Mouse (Mus musculus) hindbrain, embryonic 10.5 days (tissue): ENCODE results near the gene Cphx3. TPM values are rescaled to one million over a fixed set of nuclear protein-coding genes. Genes with fewer than 3 reads are reported as not detected.
"Not testable (repeated sequence)": the region's sequence is repeated elsewhere in the genome, so short reads cannot be mapped to it uniquely, and the experiment has no call there.

Experiments
- DNase-seq: peaks from one replicate; pipeline ENCODE4 v3.0.0-alpha.2; 2017; ENCODE audit warnings: low spot score
- H3K27ac ChIP-seq: fragments of 300-500 bp; sonication (generic); 2 replicates; pipeline ENCODE4 v1.5.1; 2016; ENCODE audit warnings: mild to moderate bottlenecking, moderate library complexity
- H3K27me3 ChIP-seq: fragments of 300-500 bp; sonication (generic); 2 replicates; pipeline ENCODE4 v1.6.1; 2016; ENCODE audit warnings: mild to moderate bottlenecking; ENCODE audit not compliant: poor library complexity, insufficient read depth, severe bottlenecking
- H3K36me3 ChIP-seq: fragments of 300-500 bp; sonication (generic); 2 replicates; pipeline ENCODE4 v1.6.1; 2016; ENCODE audit warnings: mild to moderate bottlenecking, moderate library complexity
- H3K4me1 ChIP-seq: fragments of 300-500 bp; sonication (generic); replicated peaks from 2 replicates; pipeline ENCODE4 v1.6.1; 2016; ENCODE audit warnings: mild to moderate bottlenecking
- H3K4me3 ChIP-seq: fragments of 300-500 bp; sonication (generic); 2 replicates; pipeline ENCODE4 v1.5.1; 2016; ENCODE audit warnings: mild to moderate bottlenecking, moderate library complexity
- H3K9me3 ChIP-seq: fragments of 300-500 bp; sonication (generic); 2 replicates; pipeline ENCODE4 v1.6.1; 2016; ENCODE audit warnings: mild to moderate bottlenecking, moderate library complexity
- WGBS: fragments of 180-500 bp; shearing (Covaris S2); methylation state at CpG from one replicate; pipeline ENCODE4 v1.1.7; 2016; 5-methylcytosine and 5-hydroxymethylcytosine counted together
- polyA plus RNA-seq: library from polyadenylated mRNA; unstranded; fragments of >200 nt; fragmentation: Nextera tagmentation; extraction: Ambion mirVana; gene quantifications from 2 replicates; pipeline ENCODE4 v1.2.1, GENCODE M21; 2016

Cphx3 gene
- polyA plus RNA-seq = not detected in 2 replicates

GRCm38 (mm10) chr14:26081997-26082396, at the start of gene Cphx3:
Gene Cphx3, plus strand, starts transcription at chr14:26082297.
- no CpG with 5 or more reads among the region's 1 CpGs for WGBS
- not testable (repeated sequence) for H3K4me1 ChIP-seq, H3K27ac ChIP-seq, H3K4me3 ChIP-seq, DNase-seq, H3K9me3 ChIP-seq, H3K36me3 ChIP-seq, H3K27me3 ChIP-seq

- DNase-seq, H3K27ac ChIP-seq, H3K9me3 ChIP-seq, H3K4me1 ChIP-seq, H3K27me3 ChIP-seq, H3K36me3 ChIP-seq, H3K4me3 ChIP-seq: not testable (repeated sequence)
- no CpG with 5 or more reads among the region's 3 CpGs for WGBS
Observed at GRCm38 (mm10) chr14:26034364-26034763, 47.7 kb upstream of the Cphx3 start.

- DNase-seq, H3K4me3 ChIP-seq, H3K4me1 ChIP-seq, H3K9me3 ChIP-seq, H3K27me3 ChIP-seq, H3K36me3 ChIP-seq, H3K27ac ChIP-seq: not testable (repeated sequence)
- WGBS = no CpG with 5 or more reads among the region's 6 CpGs
Observed at GRCm38 (mm10) chr14:26035439-26035838, 46.7 kb upstream of the Cphx3 start.

- H3K36me3 ChIP-seq, H3K27ac ChIP-seq, DNase-seq, H3K4me1 ChIP-seq, H3K27me3 ChIP-seq, H3K9me3 ChIP-seq, H3K4me3 ChIP-seq: not testable (repeated sequence)
- no CpG with 5 or more reads among the region's 26 CpGs for WGBS
Observed at GRCm38 (mm10) chr14:26042611-26043010, 39.5 kb upstream of the Cphx3 start, which contains the start of gene Gm9780. Gene Gm9780, minus strand, starts transcription at chr14:26042711.

GRCm38 (mm10) chr14:26045007-26045406, 37.1 kb upstream of the Cphx3 start:
- H3K27me3 ChIP-seq, H3K36me3 ChIP-seq, H3K4me3 ChIP-seq, H3K9me3 ChIP-seq, H3K27ac ChIP-seq, H3K4me1 ChIP-seq, DNase-seq: not testable (repeated sequence)
- WGBS = no CpG with 5 or more reads among the region's 5 CpGs

GRCm38 (mm10) chr14:26047026-26047425, 35.1 kb upstream of the Cphx3 start:
- not testable (repeated sequence) for H3K4me1 ChIP-seq, H3K9me3 ChIP-seq, H3K36me3 ChIP-seq, DNase-seq, H3K27ac ChIP-seq, H3K27me3 ChIP-seq, H3K4me3 ChIP-seq
- no CpG with 5 or more reads among the region's 8 CpGs for WGBS

GRCm38 (mm10) chr14:26048767-26049166, 33.3 kb upstream of the Cphx3 start:
- no CpG with 5 or more reads among the region's 9 CpGs for WGBS
- not testable (repeated sequence) for H3K4me1 ChIP-seq, DNase-seq, H3K36me3 ChIP-seq, H3K9me3 ChIP-seq, H3K27me3 ChIP-seq, H3K27ac ChIP-seq, H3K4me3 ChIP-seq

GRCm38 (mm10) chr14:26058184-26058583, 23.9 kb upstream of the Cphx3 start:
- WGBS = no CpG with 5 or more reads among the region's 3 CpGs

GRCm38 (mm10) chr14:26059362-26059761, 22.7 kb upstream of the Cphx3 start:
- not testable (repeated sequence) for H3K27me3 ChIP-seq, H3K4me1 ChIP-seq, H3K36me3 ChIP-seq, H3K27ac ChIP-seq, H3K9me3 ChIP-seq, H3K4me3 ChIP-seq, DNase-seq
- no CpG with 5 or more reads among the region's 6 CpGs for WGBS

More at GRCm38 (mm10) chr14:26058184-26058583, 23.9 kb upstream of the Cphx3 start:
- not testable (repeated sequence) for DNase-seq, H3K4me3 ChIP-seq, H3K27ac ChIP-seq, H3K4me1 ChIP-seq, H3K9me3 ChIP-seq, H3K27me3 ChIP-seq, H3K36me3 ChIP-seq

GRCm38 (mm10) chr14:26066574-26067324, 15.3 kb upstream of the Cphx3 start:
- not testable (repeated sequence) for H3K4me3 ChIP-seq, DNase-seq, H3K27ac ChIP-seq, H3K9me3 ChIP-seq, H3K36me3 ChIP-seq, H3K27me3 ChIP-seq, H3K4me1 ChIP-seq
- no CpG with 5 or more reads among the region's 44 CpGs for WGBS

- H3K4me1 ChIP-seq = not testable (repeated sequence)
Observed at GRCm38 (mm10) chr14:26067325-26067633, 14.8 kb upstream of the Cphx3 start, which contains the start of gene Tmem254c. Gene Tmem254c, minus strand, starts transcription at chr14:26067355.

GRCm38 (mm10) chr14:26076620-26077390, 5.3 kb upstream of the Cphx3 start:
- H3K36me3 ChIP-seq, DNase-seq, H3K9me3 ChIP-seq, H3K4me3 ChIP-seq, H3K27me3 ChIP-seq, H3K27ac ChIP-seq, H3K4me1 ChIP-seq: not testable (repeated sequence)
- WGBS = no CpG with 5 or more reads among the region's 5 CpGs

More at GRCm38 (mm10) chr14:26067325-26067633, 14.8 kb upstream of the Cphx3 start, which contains the start of gene Tmem254c:
- not testable (repeated sequence) for H3K27ac ChIP-seq, H3K9me3 ChIP-seq, H3K36me3 ChIP-seq, DNase-seq, H3K4me3 ChIP-seq, H3K27me3 ChIP-seq
- WGBS = no CpG with 5 or more reads among the region's 10 CpGs

- H3K4me3 ChIP-seq, H3K27ac ChIP-seq, H3K4me1 ChIP-seq, H3K9me3 ChIP-seq, DNase-seq, H3K27me3 ChIP-seq, H3K36me3 ChIP-seq: not testable (repeated sequence)
- no CpG with 5 or more reads among the region's 6 CpGs for WGBS
Observed at GRCm38 (mm10) chr14:26081216-26081615, 881 bp upstream of the Cphx3 start, which contains the start of gene Cphx2. Gene Cphx2, plus strand, starts transcription at chr14:26081516.
